Mouse (Mus musculus): Measurements from ENCODE around the gene Rbm34. TPM values are rescaled to one million over a fixed set of nuclear protein-coding genes. Genes with fewer than 3 reads are reported as not detected.
"Not testable (repeated sequence)": the region's sequence is repeated elsewhere in the genome, so short reads cannot be mapped to it uniquely, and the experiment has no call there.

Gene Rbm34
- polyA plus RNA-seq, 1 experiment = 3.7 TPM

DNA sequence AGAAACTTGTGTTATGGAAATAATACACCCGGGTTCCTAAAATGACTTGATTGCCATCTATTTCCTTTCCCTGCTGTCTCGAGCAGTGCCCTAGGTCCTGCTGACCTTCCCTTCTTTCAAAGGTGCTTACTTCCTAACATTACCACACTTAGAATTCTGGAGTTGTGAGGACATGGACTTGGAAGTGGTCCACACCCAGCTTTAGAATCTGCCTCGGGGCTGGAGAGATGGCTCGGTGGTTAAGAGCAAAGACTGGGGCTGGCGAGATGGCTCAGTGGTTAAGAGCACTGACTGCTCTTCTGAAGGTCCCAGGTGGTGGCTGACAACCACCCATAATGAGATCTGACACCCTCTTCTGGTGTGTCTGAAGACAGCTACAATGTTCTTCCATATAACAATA is 9.2 kb upstream of the Rbm34 start:
- DNase-seq = no peak
- Histone ChIP-seq H3K4me3 (ENCODE audit: control insufficient read depth, insufficient read depth, low read length) (no peak overlapping the region), H3K27ac (ENCODE audit: control insufficient read depth, insufficient read depth, low read length) (no peak overlapping the region), H3K27me3 (ENCODE audit: control insufficient read depth, insufficient read depth, low read length) (peaks cover 2% of the 10 kb centered on the region), H3K4me1 (replicated peaks; ENCODE audit: control insufficient read depth, insufficient read depth, low read length) (no peaks in the 10 kb centered on the region), H3K36me3 (ENCODE audit: control insufficient read depth, insufficient read depth, low read length) (no peaks in the 10 kb centered on the region)
- WGBS = 63% methylated on average over 5 of the region's 5 CpGs
- TF ChIP-seq POLR2A (IDR thresholded peaks at IDR 0.05; ENCODE audit: control insufficient read depth, extremely low read depth, insufficient read depth, low read length, poor library complexity) (no peak), CTCF (IDR thresholded peaks at IDR 0.05; ENCODE audit: borderline replicate concordance, control insufficient read depth, extremely low read depth, insufficient read depth, low read length, poor library complexity) (no peak)

DNA sequence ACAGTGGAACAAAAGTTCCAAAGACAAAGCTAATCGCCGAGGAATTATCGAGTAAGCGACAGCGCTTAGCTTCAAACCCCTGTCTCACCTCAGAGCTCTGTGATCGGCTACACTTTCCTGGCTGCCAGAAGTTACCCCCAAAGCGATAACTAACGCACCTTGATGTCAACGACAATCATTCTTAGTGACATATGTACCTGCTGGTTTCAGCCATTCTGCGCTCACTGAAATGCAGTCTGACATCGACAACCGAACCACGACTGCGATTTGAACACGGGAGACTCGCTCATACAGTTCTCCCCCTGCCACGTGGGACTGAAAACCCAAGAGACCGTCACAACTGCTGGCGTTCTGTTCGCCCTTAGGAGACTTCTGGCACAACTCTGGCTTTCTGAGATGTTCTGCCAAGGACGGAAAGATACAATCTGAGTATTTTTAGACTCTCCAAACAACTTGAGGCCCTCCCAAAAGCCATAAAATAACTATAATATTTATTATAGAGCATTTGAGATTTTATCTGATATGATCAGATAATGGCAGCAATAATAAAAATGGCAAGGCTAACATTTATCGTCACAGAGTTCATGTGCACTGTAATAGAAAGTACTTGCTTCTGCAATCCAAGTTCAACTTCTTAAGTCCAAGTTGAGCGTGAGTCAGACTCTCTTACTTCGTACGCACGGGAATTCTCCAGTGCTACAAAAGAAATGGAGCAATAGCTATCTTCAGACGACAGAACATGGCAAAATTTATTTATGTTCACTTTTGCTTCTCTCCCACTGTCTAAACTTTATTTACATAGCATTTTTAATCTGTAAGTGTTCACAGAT is 8.4 kb upstream of the Rbm34 start:
- H3K4me3 ChIP-seq (ENCODE audit: control insufficient read depth, insufficient read depth, low read length) = no peak overlapping the region
- no peaks in the 10 kb centered on the region for H3K36me3 ChIP-seq (ENCODE audit: control insufficient read depth, insufficient read depth, low read length)
- H3K4me1 ChIP-seq (replicated peaks; ENCODE audit: control insufficient read depth, insufficient read depth, low read length) = no peaks in the 10 kb centered on the region
- H3K27me3 ChIP-seq (ENCODE audit: control insufficient read depth, insufficient read depth, low read length) = peaks cover 2% of the 10 kb centered on the region
- 27% methylated on average over 27 of the region's 27 CpGs for WGBS
- H3K27ac ChIP-seq (ENCODE audit: control insufficient read depth, insufficient read depth, low read length) = no peak overlapping the region
- TF ChIP-seq CTCF (IDR thresholded peaks at IDR 0.05; ENCODE audit: borderline replicate concordance, control insufficient read depth, extremely low read depth, insufficient read depth, low read length, poor library complexity) = no peak
- DNase-seq = no peak

DNA sequence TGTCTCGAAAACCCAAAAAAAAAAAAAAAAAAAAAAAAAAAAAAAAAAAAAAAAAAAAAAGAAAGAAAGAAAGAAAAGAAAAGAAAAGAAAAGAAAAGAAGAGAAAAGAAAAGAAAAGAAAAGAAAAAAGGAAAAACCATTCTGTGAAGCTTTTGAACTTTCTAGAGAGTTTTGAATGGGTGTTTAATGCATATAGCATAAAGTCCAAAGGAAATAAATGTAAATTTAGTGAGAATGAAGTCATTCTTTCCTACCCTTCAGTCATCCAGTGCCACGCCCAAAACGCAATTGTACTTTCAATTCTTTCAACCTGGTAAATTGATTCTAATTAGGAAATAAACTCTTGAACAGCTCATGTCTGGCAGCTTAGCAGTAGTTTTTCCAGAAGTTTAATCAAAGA is 7.7 kb upstream of the Rbm34 start:
- not testable (repeated sequence) for H3K4me1 ChIP-seq (replicated peaks; ENCODE audit: control insufficient read depth, insufficient read depth, low read length); DNase-seq; H3K4me3 ChIP-seq (ENCODE audit: control insufficient read depth, insufficient read depth, low read length); H3K27me3 ChIP-seq (ENCODE audit: control insufficient read depth, insufficient read depth, low read length); H3K36me3 ChIP-seq (ENCODE audit: control insufficient read depth, insufficient read depth, low read length); H3K27ac ChIP-seq (ENCODE audit: control insufficient read depth, insufficient read depth, low read length)
- WGBS = 30% methylated on average over 2 of the region's 3 CpGs

DNA sequence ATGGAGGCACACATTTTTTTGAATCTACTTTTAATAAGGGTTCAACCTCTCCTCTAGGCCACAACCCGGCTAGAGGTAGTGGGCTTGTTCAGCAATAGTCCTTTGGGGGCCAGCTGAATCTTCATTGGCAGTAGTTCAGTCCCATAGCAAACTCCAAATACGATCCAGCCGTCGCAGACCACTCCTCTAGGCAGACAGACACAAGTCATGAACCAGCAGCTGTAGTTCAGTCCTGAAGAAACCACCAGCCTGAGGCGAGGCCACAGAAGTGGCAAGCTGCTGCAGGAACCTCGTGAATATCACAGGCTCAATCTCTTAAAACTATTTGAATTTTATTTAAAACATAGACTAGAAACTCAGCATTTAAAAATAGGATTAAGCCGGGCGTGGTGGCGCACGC is 7.2 kb upstream of the Rbm34 start:
- no peak for DNase-seq
- no peaks in the 10 kb centered on the region for H3K4me1 ChIP-seq (replicated peaks; ENCODE audit: control insufficient read depth, insufficient read depth, low read length)
- no peak overlapping the region for H3K4me3 ChIP-seq (ENCODE audit: control insufficient read depth, insufficient read depth, low read length)
- WGBS = 84% methylated on average over 10 of the region's 10 CpGs
- H3K27me3 ChIP-seq (ENCODE audit: control insufficient read depth, insufficient read depth, low read length) = peaks cover 2% of the 10 kb centered on the region
- TF ChIP-seq POLR2A (IDR thresholded peaks at IDR 0.05; ENCODE audit: control insufficient read depth, extremely low read depth, insufficient read depth, low read length, poor library complexity) (no peak), CTCF (IDR thresholded peaks at IDR 0.05; ENCODE audit: borderline replicate concordance, control insufficient read depth, extremely low read depth, insufficient read depth, low read length, poor library complexity) (no peak)
- H3K27ac ChIP-seq (ENCODE audit: control insufficient read depth, insufficient read depth, low read length) = no peak overlapping the region
- no peaks in the 10 kb centered on the region for H3K36me3 ChIP-seq (ENCODE audit: control insufficient read depth, insufficient read depth, low read length)

DNA sequence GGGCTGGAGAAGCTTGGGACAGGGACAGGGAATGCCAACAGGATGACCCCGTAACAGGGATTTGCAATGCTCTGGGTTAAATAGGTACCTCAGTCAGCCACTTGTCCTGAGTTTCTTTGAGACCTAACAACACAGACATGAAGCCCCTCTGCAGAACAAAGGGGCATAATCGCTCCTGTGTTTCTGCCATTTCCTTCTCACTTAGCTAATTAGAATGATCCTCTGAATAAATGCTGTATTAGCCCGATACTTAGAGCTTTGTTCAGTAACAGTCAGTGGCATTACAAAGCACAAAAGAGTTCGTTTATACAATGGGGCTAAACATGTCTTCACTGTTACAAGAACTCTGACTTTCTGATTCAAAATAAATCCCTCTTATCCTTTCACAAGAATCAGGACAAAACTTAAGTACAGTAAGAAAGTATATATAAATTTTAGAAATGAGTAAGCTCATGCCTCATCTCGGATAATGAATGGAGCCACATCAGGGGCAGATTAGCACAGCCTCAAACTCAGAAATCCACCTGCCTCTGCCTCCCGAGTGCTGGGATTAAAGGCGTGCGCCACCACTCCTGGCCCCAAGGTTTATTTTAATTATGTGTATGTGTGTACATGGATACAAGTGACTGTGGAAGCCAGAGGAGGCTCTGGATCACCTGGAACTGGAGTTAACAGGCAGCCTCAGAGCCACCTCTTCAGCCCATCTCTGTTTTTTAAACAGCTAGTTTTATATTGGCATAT is 5.9 kb upstream of the Rbm34 start:
- no peak for TF ChIP-seq CTCF (IDR thresholded peaks at IDR 0.05; ENCODE audit: borderline replicate concordance, control insufficient read depth, extremely low read depth, insufficient read depth, low read length, poor library complexity)
- TF ChIP-seq POLR2A (IDR thresholded peaks at IDR 0.05; ENCODE audit: control insufficient read depth, extremely low read depth, insufficient read depth, low read length, poor library complexity) = no peak
- Histone ChIP-seq H3K4me1 (replicated peaks; ENCODE audit: control insufficient read depth, insufficient read depth, low read length) (no peaks in the 10 kb centered on the region), H3K27ac (ENCODE audit: control insufficient read depth, insufficient read depth, low read length) (no peak overlapping the region), H3K36me3 (ENCODE audit: control insufficient read depth, insufficient read depth, low read length) (no peaks in the 10 kb centered on the region), H3K4me3 (ENCODE audit: control insufficient read depth, insufficient read depth, low read length) (no peak overlapping the region), H3K27me3 (ENCODE audit: control insufficient read depth, insufficient read depth, low read length) (peaks cover 2% of the 10 kb centered on the region)
- no peak for DNase-seq
- WGBS = 83% methylated on average over 8 of the region's 8 CpGs

DNA sequence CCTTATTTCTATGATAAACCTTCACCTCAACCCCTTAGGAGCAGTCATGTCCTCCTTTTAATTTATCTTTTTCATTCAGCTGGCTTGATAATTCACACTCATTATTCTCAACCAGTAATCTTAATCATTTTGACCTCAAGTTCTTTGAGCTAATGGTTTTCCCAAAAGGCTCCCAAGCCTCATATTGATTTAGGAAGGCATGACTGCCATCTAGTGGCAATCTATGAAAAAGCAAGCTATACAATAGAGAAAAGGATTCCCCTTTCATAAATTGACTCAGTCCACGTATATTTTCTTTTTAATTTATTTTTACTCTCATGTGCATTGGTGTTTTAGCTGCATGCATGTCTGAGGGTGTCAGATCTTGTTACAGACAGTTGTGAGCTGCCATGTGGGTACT is 4.8 kb upstream of the Rbm34 start:
- 6% methylated on average over 1 of the region's 1 CpGs for WGBS
- Histone ChIP-seq H3K27me3 (ENCODE audit: control insufficient read depth, insufficient read depth, low read length) (peaks cover 2% of the 10 kb centered on the region), H3K36me3 (ENCODE audit: control insufficient read depth, insufficient read depth, low read length) (no peaks in the 10 kb centered on the region), H3K4me1 (replicated peaks; ENCODE audit: control insufficient read depth, insufficient read depth, low read length) (peaks cover 3% of the 10 kb centered on the region), H3K4me3 (ENCODE audit: control insufficient read depth, insufficient read depth, low read length) (no peak overlapping the region), H3K27ac (ENCODE audit: control insufficient read depth, insufficient read depth, low read length) (no peak overlapping the region)
- peak; percentile 12 for DNase-seq
- no peak for TF ChIP-seq CTCF (IDR thresholded peaks at IDR 0.05; ENCODE audit: borderline replicate concordance, control insufficient read depth, extremely low read depth, insufficient read depth, low read length, poor library complexity)
- TF ChIP-seq POLR2A (IDR thresholded peaks at IDR 0.05; ENCODE audit: control insufficient read depth, extremely low read depth, insufficient read depth, low read length, poor library complexity) = no peak
